Comparison of ENCODE assay signal across 8 mouse cellular contexts in the genomic region with DNA sequence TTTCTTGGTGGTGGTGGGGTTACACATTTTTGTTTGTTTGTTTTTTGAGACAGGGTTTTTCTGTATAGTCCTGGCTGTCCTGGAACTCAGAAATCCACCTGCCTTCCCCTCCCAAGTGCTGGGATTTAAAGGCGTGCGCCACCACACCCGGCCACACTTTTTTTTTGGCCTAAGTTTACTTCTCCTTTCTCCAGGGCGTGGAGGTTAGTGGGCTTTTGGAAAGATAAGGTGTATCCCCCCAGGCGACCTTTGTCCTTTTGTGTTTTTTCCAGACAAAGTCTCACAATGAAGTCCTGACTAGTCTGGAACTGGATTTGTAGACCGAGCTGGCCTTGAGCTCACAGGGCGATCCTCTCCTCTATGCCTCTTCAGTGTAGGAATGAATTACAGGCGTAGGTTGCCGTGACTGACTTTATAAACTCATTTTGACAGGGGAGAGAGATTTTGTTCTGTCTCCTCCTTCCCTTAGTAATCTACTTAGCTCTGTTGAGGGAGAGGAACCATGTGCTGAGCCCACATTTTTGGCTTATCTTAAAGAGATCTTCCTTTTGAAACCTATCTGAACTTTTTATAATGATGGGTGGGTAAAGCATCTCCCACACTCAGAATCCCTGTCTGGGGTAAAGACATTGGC. TPM values are rescaled to one million over a fixed set of nuclear protein-coding genes. Genes with fewer than 3 reads are reported as not detected.
DNase-seq lines count a peak whose midpoint lies in the region; ATAC-seq and TF ChIP-seq lines count a peak whose summit lies in the region.

No protein-coding gene starts in this region.

- no peaks in the 10 kb centered on the region for H3K9me3 ChIP-seq in midbrain, embryonic 13.5 days
- no peaks in the 10 kb centered on the region for H3K9me3 ChIP-seq in midbrain, embryonic 16.5 days (replicated peaks; ENCODE audit: control insufficient read depth, low read length, poor library complexity, severe bottlenecking)
- no peaks in the 10 kb centered on the region for H3K9me3 ChIP-seq in limb, embryonic 10.5 days (replicated peaks)
- no peaks in the 10 kb centered on the region for H3K9me3 ChIP-seq in stomach, postnatal 0 days (ENCODE audit: control insufficient read depth, low read length)

- H3K79me2 ChIP-seq in heart, adult 2 months (replicated peaks; ENCODE audit: control insufficient read depth, insufficient read depth, low read length), result peaks cover 5% of the 10 kb centered on the region

- intact Hi-C loops in heart, adult 2 months (cut with DNase I), result loop anchor here (10.0 kb wide), 1 partner anchor 400 kb away; a partner anchor contains a TSS
- intact Hi-C loops in heart, postnatal 10 days (cut with DNase I), result no loop called here
- intact Hi-C loops in left cerebral cortex, postnatal 25 days (cut with DNase I), result loop anchor here (10.0 kb wide), 1 partner anchor 360 kb away; a partner anchor contains a TSS

- H3K9ac ChIP-seq in heart, adult 2 months (ENCODE audit: low read depth, low read length), result no peak overlapping the region
- no peak overlapping the region for H3K9ac ChIP-seq in midbrain, embryonic 13.5 days (replicated peaks)
- H3K9ac ChIP-seq in midbrain, embryonic 16.5 days (ENCODE audit: low read depth, low read length), result no peak overlapping the region
- H3K9ac ChIP-seq in stomach, postnatal 0 days (ENCODE audit: low read length), result no peak overlapping the region

- peak overlapping the region; percentile 17; the same call in 1 of the 2 replicates for H3K27ac ChIP-seq in heart, adult 2 months
- no peak overlapping the region for H3K27ac ChIP-seq in midbrain, embryonic 13.5 days
- H3K27ac ChIP-seq in midbrain, embryonic 16.5 days (ENCODE audit: low read length), result no peak overlapping the region
- peak overlapping the region; percentile 34; the same call in 1 of the 2 replicates for H3K27ac ChIP-seq in limb, embryonic 10.5 days
- peak overlapping the region; percentile 97 for H3K27ac ChIP-seq in stomach, postnatal 0 days (replicated peaks)

- peak overlapping the region; percentile 92 for H3K4me2 ChIP-seq in midbrain, embryonic 13.5 days (replicated peaks)
- H3K4me2 ChIP-seq in midbrain, embryonic 16.5 days (ENCODE audit: low read length), result no peak overlapping the region
- peak overlapping the region; percentile 83 for H3K4me2 ChIP-seq in stomach, postnatal 0 days (replicated peaks; ENCODE audit: low read depth)

- H3K27me3 ChIP-seq in heart, adult 2 months (ENCODE audit: control insufficient read depth, insufficient read depth, low read length), result no peaks in the 10 kb centered on the region
- no peaks in the 10 kb centered on the region for H3K27me3 ChIP-seq in midbrain, embryonic 13.5 days
- no peaks in the 10 kb centered on the region for H3K27me3 ChIP-seq in midbrain, embryonic 16.5 days (ENCODE audit: control insufficient read depth, insufficient read depth, low read depth, low read length)
- no peaks in the 10 kb centered on the region for H3K27me3 ChIP-seq in limb, embryonic 10.5 days (ENCODE audit: low read depth, poor library complexity, severe bottlenecking)
- H3K27me3 ChIP-seq in stomach, postnatal 0 days (ENCODE audit: control insufficient read depth, insufficient read depth, low read length), result no peaks in the 10 kb centered on the region

- no peak for DNase-seq in heart, adult 2 months
- no peak for DNase-seq in heart, postnatal 10 days
- DNase-seq in limb, embryonic 10.5 days (ENCODE audit: low spot score), result no peak
- no peak for DNase-seq in stomach, postnatal 0 days (ENCODE audit: low spot score)
- DNase-seq in left cerebral cortex, postnatal 25 days (ENCODE audit: low spot score in 2 of 2), result no peak
- no peak for DNase-seq in thymus, postnatal 0 days (ENCODE audit: low spot score)

- no peak overlapping the region; the same call in 1 of the 2 replicates for H3K4me3 ChIP-seq in heart, adult 2 months
- H3K4me3 ChIP-seq in midbrain, embryonic 13.5 days (replicated peaks), result peak overlapping the region; percentile 71; the same call in 1 of the 2 replicates
- no peak overlapping the region for H3K4me3 ChIP-seq in midbrain, embryonic 16.5 days (ENCODE audit: low read depth, low read length)
- peak overlapping the region; percentile 86 for H3K4me3 ChIP-seq in limb, embryonic 10.5 days
- peak overlapping the region; percentile 2; the same call in 1 of the 2 replicates for H3K4me3 ChIP-seq in stomach, postnatal 0 days (ENCODE audit: low read depth, low read length)

- TF ChIP-seq POLR2A in heart, adult 2 months (IDR thresholded peaks at IDR 0.05; ENCODE audit: insufficient read depth, low read depth, low read length), result no peak

- no peak for TF ChIP-seq EP300 in heart, adult 2 months (IDR thresholded peaks at IDR 0.05; ENCODE audit: insufficient read depth, low read depth, low read length)
- TF ChIP-seq EP300 in stomach, postnatal 0 days (optimal IDR thresholded peaks at IDR 0.05), result no peak

- peaks cover 5% of the 10 kb centered on the region for H3K4me1 ChIP-seq in heart, adult 2 months (ENCODE audit: control insufficient read depth, insufficient read depth, low read length)
- peaks cover 58% of the 10 kb centered on the region for H3K4me1 ChIP-seq in midbrain, embryonic 13.5 days (replicated peaks)
- peaks cover 42% of the 10 kb centered on the region for H3K4me1 ChIP-seq in midbrain, embryonic 16.5 days (ENCODE audit: control insufficient read depth, insufficient read depth, low read length)
- H3K4me1 ChIP-seq in limb, embryonic 10.5 days, result peaks cover 69% of the 10 kb centered on the region
- H3K4me1 ChIP-seq in stomach, postnatal 0 days (replicated peaks; ENCODE audit: control insufficient read depth, insufficient read depth), result no peaks in the 10 kb centered on the region; the same call in none of the 2 replicates

- H3K36me3 ChIP-seq in heart, adult 2 months (ENCODE audit: control insufficient read depth, insufficient read depth, low read length), result peaks cover 6% of the 10 kb centered on the region
- H3K36me3 ChIP-seq in midbrain, embryonic 13.5 days, result peaks cover 8% of the 10 kb centered on the region
- no peaks in the 10 kb centered on the region for H3K36me3 ChIP-seq in midbrain, embryonic 16.5 days (ENCODE audit: control insufficient read depth, insufficient read depth, low read length)
- peaks cover 13% of the 10 kb centered on the region for H3K36me3 ChIP-seq in limb, embryonic 10.5 days
- no peaks in the 10 kb centered on the region; the same call in 1 of the 2 replicates for H3K36me3 ChIP-seq in stomach, postnatal 0 days (ENCODE audit: control insufficient read depth, insufficient read depth, low read length)

- 65% methylated on average over 9 of the region's 9 CpGs for WGBS in heart, adult 2 months
- 18% methylated on average over 9 of the region's 9 CpGs for WGBS in midbrain, embryonic 13.5 days
- 20% methylated on average over 9 of the region's 9 CpGs for WGBS in midbrain, embryonic 16.5 days
- WGBS in limb, embryonic 10.5 days, result 41% methylated on average over 9 of the region's 9 CpGs
- WGBS in stomach, postnatal 0 days, result 33% methylated on average over 9 of the region's 9 CpGs

- TF ChIP-seq CTCF in heart, adult 2 months (IDR thresholded peaks at IDR 0.05), result no peak
- TF ChIP-seq CTCF in stomach, postnatal 0 days (IDR thresholded peaks at IDR 0.05; ENCODE audit: low read depth), result no peak

- ATAC-seq in midbrain, embryonic 13.5 days, result no peak
- no peak for ATAC-seq in midbrain, embryonic 16.5 days
- ATAC-seq in stomach, postnatal 0 days (ENCODE audit: low FRiP score, low TSS enrichment), result no peak

RNA-seq across cellular contexts. Expression of a gene that starts 3.7 kb away (rescaled TPM):
- 10 to 100 TPM; 18.4 to 22.4 TPM for total RNA-seq in heart, adult 2 months (2021)
- 15.5 and 23.7 TPM in 2 replicates for polyA plus RNA-seq in heart, adult 2 months (2012; rRNA removed)
- total RNA-seq in heart, postnatal 10 days (2021), result 10 to 100 TPM; 26.1 to 27.8 TPM
- polyA plus RNA-seq in midbrain, embryonic 13.5 days (2015; fragmentation: Nextera tagmentation; extraction: Ambion mirVana), result 13.8 and 13.9 TPM in 2 replicates
- 7.4 and 8.5 TPM in 2 replicates for polyA plus RNA-seq in midbrain, embryonic 16.5 days (2015; fragmentation: Nextera tagmentation; extraction: Ambion mirVana)
- 12.3 and 14.4 TPM in 2 replicates for polyA plus RNA-seq in limb, embryonic 10.5 days (2016; fragmentation: Nextera tagmentation; extraction: Ambion mirVana)
- 5.5 and 7.9 TPM in 2 replicates for polyA plus RNA-seq in stomach, postnatal 0 days (2015; fragmentation: Nextera tagmentation; extraction: Ambion mirVana)
- 10 to 100 TPM; 34.3 to 38.4 TPM for total RNA-seq in left cerebral cortex, postnatal 25 days (2021)
- 21.5 and 27.5 TPM in 2 replicates for polyA plus RNA-seq in thymus, postnatal 0 days (2015; fragmentation: Nextera tagmentation; extraction: Ambion mirVana)

RNA-seq across cellular contexts. Expression of a gene that starts 12.0 kb away (rescaled TPM):
- total RNA-seq in heart, adult 2 months (2021), result 1,000 to 10,000 TPM; 7,689 to 9,158 TPM
- polyA plus RNA-seq in heart, adult 2 months (2012; rRNA removed), result 8,017 and 9,446 TPM in 2 replicates
- 1,000 to 10,000 TPM; 7,591 to 7,651 TPM for total RNA-seq in heart, postnatal 10 days (2021)
- 2,005 and 2,018 TPM in 2 replicates for polyA plus RNA-seq in midbrain, embryonic 13.5 days (2015; fragmentation: Nextera tagmentation; extraction: Ambion mirVana)
- polyA plus RNA-seq in midbrain, embryonic 16.5 days (2015; fragmentation: Nextera tagmentation; extraction: Ambion mirVana), result 2,034 and 2,090 TPM in 2 replicates
- 2,336 and 2,543 TPM in 2 replicates for polyA plus RNA-seq in limb, embryonic 10.5 days (2016; fragmentation: Nextera tagmentation; extraction: Ambion mirVana)
- 2,044 and 2,075 TPM in 2 replicates for polyA plus RNA-seq in stomach, postnatal 0 days (2015; fragmentation: Nextera tagmentation; extraction: Ambion mirVana)
- 1,000 to 10,000 TPM; 1,709 to 1,721 TPM for total RNA-seq in left cerebral cortex, postnatal 25 days (2021)
- polyA plus RNA-seq in thymus, postnatal 0 days (2015; fragmentation: Nextera tagmentation; extraction: Ambion mirVana), result 2,017 and 2,181 TPM in 2 replicates

RNA-seq across cellular contexts. Expression of a gene that starts 36.4 kb away (rescaled TPM):
- 10 to 100 TPM; 96.0 to 97.3 TPM for total RNA-seq in heart, adult 2 months (2021)
- 16.3 and 19.2 TPM in 2 replicates for polyA plus RNA-seq in heart, adult 2 months (2012; rRNA removed)
- 10 to 100 TPM; 91.9 to 99.8 TPM for total RNA-seq in heart, postnatal 10 days (2021)
- 443 and 496 TPM in 2 replicates for polyA plus RNA-seq in midbrain, embryonic 13.5 days (2015; fragmentation: Nextera tagmentation; extraction: Ambion mirVana)
- 387 and 407 TPM in 2 replicates for polyA plus RNA-seq in midbrain, embryonic 16.5 days (2015; fragmentation: Nextera tagmentation; extraction: Ambion mirVana)
- 668 and 708 TPM in 2 replicates for polyA plus RNA-seq in limb, embryonic 10.5 days (2016; fragmentation: Nextera tagmentation; extraction: Ambion mirVana)
- polyA plus RNA-seq in stomach, postnatal 0 days (2015; fragmentation: Nextera tagmentation; extraction: Ambion mirVana), result 297 and 316 TPM in 2 replicates
- total RNA-seq in left cerebral cortex, postnatal 25 days (2021), result 100 to 1,000 TPM; 127 to 132 TPM
- polyA plus RNA-seq in thymus, postnatal 0 days (2015; fragmentation: Nextera tagmentation; extraction: Ambion mirVana), result 401 and 422 TPM in 2 replicates

RNA-seq across cellular contexts. Expression of a gene that starts 59.7 kb away (rescaled TPM):
- total RNA-seq in heart, adult 2 months (2021), result 100 to 1,000 TPM; 436 to 544 TPM
- 204 and 212 TPM in 2 replicates for polyA plus RNA-seq in heart, adult 2 months (2012; rRNA removed)
- total RNA-seq in heart, postnatal 10 days (2021), result 100 to 1,000 TPM; 639 to 645 TPM
- 643 and 661 TPM in 2 replicates for polyA plus RNA-seq in midbrain, embryonic 13.5 days (2015; fragmentation: Nextera tagmentation; extraction: Ambion mirVana)
- 487 and 537 TPM in 2 replicates for polyA plus RNA-seq in midbrain, embryonic 16.5 days (2015; fragmentation: Nextera tagmentation; extraction: Ambion mirVana)
- polyA plus RNA-seq in limb, embryonic 10.5 days (2016; fragmentation: Nextera tagmentation; extraction: Ambion mirVana), result 898 and 1,037 TPM in 2 replicates
- 618 and 628 TPM in 2 replicates for polyA plus RNA-seq in stomach, postnatal 0 days (2015; fragmentation: Nextera tagmentation; extraction: Ambion mirVana)
- 100 to 1,000 TPM; 308 to 327 TPM for total RNA-seq in left cerebral cortex, postnatal 25 days (2021)
- 829 and 868 TPM in 2 replicates for polyA plus RNA-seq in thymus, postnatal 0 days (2015; fragmentation: Nextera tagmentation; extraction: Ambion mirVana)

Comparison
In these comparisons a context has a peak if more than half of its experiments do, and no peak if none do; other contexts are left out.
1. H3K4me3 ChIP-seq: peak in midbrain, embryonic 13.5 days (single experiment), limb, embryonic 10.5 days (single experiment) and stomach, postnatal 0 days (single experiment); none in heart, adult 2 months (single experiment) and midbrain, embryonic 16.5 days (single experiment).
2. H3K27ac ChIP-seq: peak in heart, adult 2 months (single experiment), limb, embryonic 10.5 days (single experiment) and stomach, postnatal 0 days (single experiment); none in midbrain, embryonic 13.5 days (single experiment) and midbrain, embryonic 16.5 days (single experiment).
3. RNA of a gene that starts 36.4 kb away (polyA plus RNA-seq): 668 to 708 TPM in limb, embryonic 10.5 days, 443 to 496 TPM in midbrain, embryonic 13.5 days, 401 to 422 TPM in thymus, postnatal 0 days, 387 to 407 TPM in midbrain, embryonic 16.5 days and 297 to 316 TPM in stomach, postnatal 0 days; 16.3 to 19.2 TPM in heart, adult 2 months; every median in the first group is over 10 times any median in the second.